Mouse (Mus musculus) neural tube, embryonic 14.5 days (tissue): Measurements from ENCODE around the gene Ugt3a1. TPM values are rescaled to one million over a fixed set of nuclear protein-coding genes. Genes with fewer than 3 reads are reported as not detected.

Experiments
- ATAC-seq: fragments of 200-750 bp; cut with Nextera tagmentation; 2 replicates; pipeline ENCODE4 v1.8.0; 2017; ENCODE audit warnings: low read depth, mild to moderate bottlenecking, moderate TSS enrichment, moderate library complexity
- H3K27ac ChIP-seq: fragments of 300-500 bp; sonication (generic); 2 replicates; pipeline ENCODE4 v1.5.1; 2014; ENCODE audit warnings: low read depth, mild to moderate bottlenecking, control low read depth, low read length, moderate library complexity, mixed read lengths
- H3K27me3 ChIP-seq: fragments of 300-500 bp; sonication (generic); 2 replicates; pipeline ENCODE4 v1.6.1; 2014; ENCODE audit warnings: low read length; ENCODE audit not compliant: control insufficient read depth, insufficient read depth
- H3K36me3 ChIP-seq: fragments of 300-500 bp; sonication (generic); 2 replicates; pipeline ENCODE4 v1.6.1; 2014; ENCODE audit warnings: low read length, mixed read lengths; ENCODE audit not compliant: control insufficient read depth, insufficient read depth
- H3K4me1 ChIP-seq: fragments of 300-500 bp; sonication (generic); 2 replicates; pipeline ENCODE4 v1.6.1; 2014; ENCODE audit warnings: low read length; ENCODE audit not compliant: control insufficient read depth, insufficient read depth
- H3K4me2 ChIP-seq: fragments of 300-500 bp; sonication (generic); 2 replicates; pipeline ENCODE4 v1.6.1; 2014; ENCODE audit warnings: mild to moderate bottlenecking, low read depth, low read length, control low read depth
- H3K4me3 ChIP-seq: fragments of 300-500 bp; sonication (generic); 2 replicates; pipeline ENCODE4 v1.5.1; 2014; ENCODE audit warnings: low read depth, low read length, control low read depth, mixed read lengths
- H3K9ac ChIP-seq: fragments of 300-500 bp; sonication (generic); replicated peaks from 2 replicates; pipeline ENCODE4 v1.6.1; 2014; ENCODE audit warnings: low read depth, mild to moderate bottlenecking, control low read depth, low read length, mixed read lengths
- H3K9me3 ChIP-seq: fragments of 300-500 bp; sonication (generic); 2 replicates; pipeline ENCODE4 v1.6.1; 2016; ENCODE audit warnings: low read length; ENCODE audit not compliant: control insufficient read depth
- WGBS: fragments of 180-500 bp; shearing (Covaris S2); extraction: QIAGEN DNeasy Blood & Tissue Kit; methylation state at CpG from one replicate; pipeline ENCODE4 v1.1.7; 2014; 5-methylcytosine and 5-hydroxymethylcytosine counted together
- polyA plus RNA-seq: library from polyadenylated mRNA; unstranded; fragments of >200 nt; fragmentation: Nextera tagmentation; extraction: Ambion mirVana; gene quantifications from 2 replicates; pipeline ENCODE4 v1.2.1, GENCODE M21; 2014

Ugt3a1 gene
- polyA plus RNA-seq, 1 experiment from 2014 or later: not detected

DNA sequence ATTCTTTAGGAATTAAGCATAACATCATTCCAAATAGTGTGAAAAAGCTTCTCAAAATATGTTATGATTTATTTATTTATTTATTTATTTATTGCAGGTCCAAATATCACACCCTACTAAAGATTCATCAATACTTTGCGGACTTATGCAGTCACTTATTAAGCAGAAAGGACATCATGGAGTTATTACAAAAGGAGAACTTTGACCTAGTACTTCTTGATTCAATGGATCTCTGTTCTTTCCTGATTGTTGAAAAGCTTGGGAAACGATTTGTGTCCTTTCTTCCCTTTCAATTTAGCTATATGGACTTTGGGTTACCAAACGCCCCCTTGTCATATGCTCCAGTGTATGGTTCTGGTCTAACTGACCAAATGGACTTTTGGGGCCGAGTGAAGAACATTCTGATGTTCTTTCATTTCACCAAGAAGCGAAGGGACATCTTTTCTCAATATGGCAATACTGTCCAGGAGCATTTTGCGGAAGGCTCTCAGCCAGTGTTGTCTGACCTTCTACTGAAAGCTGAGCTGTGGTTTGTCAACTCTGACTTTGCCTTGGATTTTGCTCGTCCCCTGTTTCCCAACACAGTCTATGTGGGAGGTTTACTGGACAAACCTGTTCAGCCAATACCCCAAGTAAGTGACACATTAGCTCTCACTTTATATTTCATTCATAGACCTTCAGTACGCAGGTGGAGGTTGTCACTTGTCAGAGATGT is 29.4 kb downstream of the Ugt3a1 start:
- 85% methylated on average over 8 of the region's 8 CpGs for WGBS
- no peak overlapping the region for H3K4me3 ChIP-seq
- ATAC-seq: 0 out of 2 replicates have a peak, but pooled peaks have one; percentile 30
- H3K4me2 ChIP-seq: no peak overlapping the region
- no peak overlapping the region for H3K27ac ChIP-seq
- no peak overlapping the region for H3K9ac ChIP-seq
- no peaks in the 10 kb centered on the region for H3K36me3 ChIP-seq
- no peaks in the 10 kb centered on the region for H3K27me3 ChIP-seq
- H3K9me3 ChIP-seq: no peaks in the 10 kb centered on the region
- H3K4me1 ChIP-seq: no peaks in the 10 kb centered on the region

DNA sequence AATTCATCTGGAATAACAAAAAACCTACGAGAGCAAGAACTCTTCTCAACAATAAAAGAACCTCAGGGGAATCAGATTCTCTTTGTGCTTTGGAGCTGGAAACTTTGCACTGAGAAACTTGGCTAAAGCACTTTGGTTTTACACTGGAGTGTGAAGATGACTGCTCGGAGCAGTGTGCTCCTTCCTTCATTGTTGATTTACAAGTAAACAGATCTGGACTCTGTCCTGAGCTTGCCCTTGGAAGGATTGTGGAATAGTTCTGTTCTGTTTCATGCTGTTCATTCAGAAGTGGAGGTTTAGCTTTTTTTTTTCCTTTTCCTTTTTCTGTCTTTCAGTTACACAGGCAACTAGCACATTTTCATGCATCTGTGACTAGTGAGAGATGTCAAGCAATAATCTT is 57.9 kb downstream of the Ugt3a1 start:
- Histone ChIP-seq H3K4me3 (no peak overlapping the region), H3K36me3 (no peaks in the 10 kb centered on the region), H3K9ac (no peak overlapping the region), H3K4me1 (no peaks in the 10 kb centered on the region), H3K27me3 (no peaks in the 10 kb centered on the region), H3K27ac (no peak overlapping the region), H3K9me3 (no peaks in the 10 kb centered on the region), H3K4me2 (no peak overlapping the region)
- 86% methylated on average over 2 of the region's 2 CpGs for WGBS
- no peak for ATAC-seq

DNA sequence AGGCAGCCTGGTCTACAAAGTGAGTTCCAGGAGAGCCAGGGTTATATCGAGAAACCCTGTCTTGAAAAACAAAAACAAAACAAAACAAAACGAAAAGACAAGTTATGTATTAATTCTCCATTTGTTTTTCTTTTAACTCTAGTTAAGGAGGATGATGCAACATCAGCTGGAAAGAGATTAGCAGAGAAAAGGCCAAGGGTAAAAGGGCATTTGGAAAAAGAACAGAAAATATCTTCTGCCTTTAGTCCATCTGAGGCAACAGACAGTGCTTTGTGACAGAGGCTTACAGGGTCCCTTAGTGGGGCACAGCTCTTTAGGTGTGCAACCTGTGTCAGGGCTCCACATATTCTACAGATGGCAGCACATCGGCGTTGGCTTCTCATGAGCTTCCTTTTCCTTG is 58.7 kb downstream of the Ugt3a1 start, which contains the start of gene Ugt3a2:
TSS of gene Ugt3a2 (plus strand) at position 210 of the 400 bp plus-strand sequence.
- no peaks in the 10 kb centered on the region for H3K36me3 ChIP-seq
- no peak within 1 kb of the TSS for H3K4me3 ChIP-seq
- WGBS: 88% methylated on average over 4 of the region's 4 CpGs

DNA sequence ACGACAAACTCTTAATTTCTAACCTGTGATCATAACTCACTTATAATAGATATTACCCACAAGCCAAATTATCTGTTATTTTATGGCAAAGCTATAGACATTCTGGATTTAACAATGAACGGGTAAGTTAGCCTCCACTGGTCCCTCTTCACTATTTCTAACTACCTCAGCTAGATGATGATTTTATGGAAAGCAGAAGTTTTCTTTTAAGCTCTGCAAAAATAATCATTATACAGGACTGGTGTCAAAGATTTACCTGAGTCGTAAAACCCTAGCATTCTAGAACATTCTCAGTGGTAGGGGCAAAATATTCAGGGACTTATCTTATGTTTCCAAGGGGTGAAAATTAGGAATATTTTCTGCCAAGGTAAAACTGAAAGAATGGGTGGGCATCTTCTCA is 59.9 kb downstream of the Ugt3a1 start:
- no peak overlapping the region for H3K4me2 ChIP-seq
- no peaks in the 10 kb centered on the region for H3K4me1 ChIP-seq
- H3K4me3 ChIP-seq: no peak overlapping the region
- no peaks in the 10 kb centered on the region for H3K36me3 ChIP-seq
- no peak overlapping the region for H3K27ac ChIP-seq
- no peaks in the 10 kb centered on the region for H3K9me3 ChIP-seq
- no peaks in the 10 kb centered on the region for H3K27me3 ChIP-seq
- H3K9ac ChIP-seq: no peak overlapping the region
- ATAC-seq: no peak
- 88% methylated on average over 3 of the region's 3 CpGs for WGBS

More for the DNA sequence above, 58.7 kb downstream of the Ugt3a1 start, which contains the start of gene Ugt3a2:
- Histone ChIP-seq H3K9ac (no peak within 1 kb of the TSS), H3K27me3 (no peaks in the 10 kb centered on the region), H3K9me3 (no peaks in the 10 kb centered on the region), H3K4me1 (no peaks in the 10 kb centered on the region), H3K27ac (no peak within 1 kb of the TSS), H3K4me2 (no peak within 1 kb of the TSS)
- no peak for ATAC-seq

DNA sequence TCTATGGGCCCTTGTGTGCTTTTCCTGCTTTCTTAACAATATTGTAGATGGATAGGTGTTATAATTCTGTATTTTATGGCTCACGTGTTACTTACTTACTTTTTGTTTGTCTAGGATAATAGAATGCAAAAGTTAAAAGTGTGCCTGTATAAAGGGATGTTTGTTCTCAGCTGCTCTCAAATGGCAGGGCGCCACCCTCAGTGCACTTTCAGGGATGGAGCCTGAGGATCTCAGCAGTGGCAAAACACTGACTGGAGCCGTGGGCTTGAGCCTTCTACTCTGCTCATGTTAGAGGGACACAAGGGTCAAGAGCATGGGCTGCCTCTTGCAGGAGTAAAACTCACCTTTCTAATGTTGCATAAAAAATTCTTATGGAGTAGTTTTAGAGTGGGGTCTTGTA is 60.3 kb downstream of the Ugt3a1 start:
- Histone ChIP-seq H3K36me3 (no peaks in the 10 kb centered on the region), H3K9me3 (no peaks in the 10 kb centered on the region), H3K4me1 (no peaks in the 10 kb centered on the region), H3K27me3 (no peaks in the 10 kb centered on the region), H3K4me2 (no peak overlapping the region), H3K9ac (no peak overlapping the region), H3K27ac (no peak overlapping the region), H3K4me3 (no peak overlapping the region)
- 78% methylated on average over 3 of the region's 3 CpGs for WGBS
- no peak for ATAC-seq

DNA sequence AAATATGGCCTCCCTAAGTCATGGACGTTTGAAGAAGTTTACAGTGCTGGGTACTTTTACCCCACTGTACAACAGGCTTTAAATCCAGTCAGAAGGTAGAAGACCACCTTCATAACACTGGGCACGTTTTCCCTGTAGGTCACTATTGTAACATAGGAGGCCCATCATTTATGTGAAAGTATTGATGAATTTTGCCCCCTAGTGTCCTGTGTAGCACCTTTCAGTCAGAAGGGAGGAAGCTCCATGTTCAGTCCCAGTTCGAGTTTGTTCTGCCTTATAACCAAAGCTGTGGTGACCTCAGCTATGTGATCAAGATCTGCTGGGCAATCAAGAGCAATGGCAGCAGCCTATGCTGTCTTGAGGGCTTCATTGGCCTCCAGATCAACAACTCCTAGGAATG is 72.1 kb downstream of the Ugt3a1 start:
- Histone ChIP-seq H3K4me3 (no peak overlapping the region), H3K27ac (no peak overlapping the region), H3K4me1 (no peaks in the 10 kb centered on the region), H3K36me3 (no peaks in the 10 kb centered on the region), H3K9me3 (no peaks in the 10 kb centered on the region), H3K4me2 (no peak overlapping the region), H3K27me3 (no peaks in the 10 kb centered on the region), H3K9ac (no peak overlapping the region)
- no peak for ATAC-seq
- 64% methylated on average over 3 of the region's 3 CpGs for WGBS

DNA sequence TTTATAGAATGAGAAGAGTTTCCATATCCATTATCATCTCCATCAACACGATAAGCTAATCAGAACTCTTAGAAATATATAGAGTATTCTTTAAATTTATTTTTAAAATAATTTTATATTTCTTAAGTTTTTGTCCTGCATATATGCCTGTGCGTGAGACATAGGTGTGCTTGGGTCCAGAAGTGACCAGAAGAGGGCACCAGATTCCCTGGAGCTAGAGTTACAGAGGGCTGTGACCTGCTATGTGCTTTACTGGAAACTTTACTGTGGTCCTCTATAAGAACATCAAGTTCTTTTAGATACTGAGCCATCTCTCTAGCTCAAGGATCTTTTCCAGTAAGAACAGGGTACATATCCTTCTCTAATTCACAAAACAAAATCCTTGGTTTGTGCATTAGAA is 86.1 kb downstream of the Ugt3a1 start:
- H3K4me3 ChIP-seq: no peak overlapping the region
- H3K4me1 ChIP-seq: no peaks in the 10 kb centered on the region
- H3K36me3 ChIP-seq: no peaks in the 10 kb centered on the region
- WGBS: 73% methylated on average over 2 of the region's 2 CpGs
- no peak overlapping the region for H3K4me2 ChIP-seq
- ATAC-seq: no peak
- H3K27ac ChIP-seq: no peak overlapping the region
- H3K27me3 ChIP-seq: no peaks in the 10 kb centered on the region
- no peak overlapping the region for H3K9ac ChIP-seq
- H3K9me3 ChIP-seq: no peaks in the 10 kb centered on the region

Other genes starting within 250 kb of the Ugt3a1 start
- gene Nadk2, start 205.6 kb upstream of the Ugt3a1 start, polyA plus RNA-seq: 37.6 and 37.7 TPM in 2 replicates
- gene Lmbrd2, start 136.3 kb upstream of the Ugt3a1 start, polyA plus RNA-seq: 6.8 and 14.8 TPM in 2 replicates
- 14.2 and 19.8 TPM in 2 replicates for gene Skp2, start 121.5 kb upstream of the Ugt3a1 start, polyA plus RNA-seq
- not detected in 2 replicates for gene Ugt3a2, start 58.7 kb downstream of the Ugt3a1 start, polyA plus RNA-seq
- gene Capsl, start 159.1 kb downstream of the Ugt3a1 start, polyA plus RNA-seq: 3.2 and 4.4 TPM in 2 replicates